Mouse (Mus musculus): ENCODE measurements around the gene Cpm. TPM values are rescaled to one million over a fixed set of nuclear protein-coding genes. Genes with fewer than 3 reads are reported as not detected.

Cpm gene
- polyA plus RNA-seq, 1 experiment from 2014 or later = 49.3 TPM

- no peaks in the 10 kb centered on the region for H3K4me1 ChIP-seq
- H3K9ac ChIP-seq = no peak overlapping the region
- ATAC-seq (ENCODE audit: borderline replicate concordance, extremely low read depth, low FRiP score, low TSS enrichment) = no peak
- no peaks in the 10 kb centered on the region for H3K9me3 ChIP-seq
- WGBS = 86% methylated on average over 14 of the region's 14 CpGs
- no peaks in the 10 kb centered on the region for H3K36me3 ChIP-seq
- H3K4me2 ChIP-seq = no peak overlapping the region
- H3K27me3 ChIP-seq = no peaks in the 10 kb centered on the region
- H3K27ac ChIP-seq = no peak overlapping the region
- H3K4me3 ChIP-seq = no peak overlapping the region
These were observed 25.3 kb upstream of the Cpm start for GRCm38 (mm10) chr10:117603834-117604623.

- peak; percentile 59; the same call in 1 of the 2 replicates for ATAC-seq (ENCODE audit: borderline replicate concordance, extremely low read depth, low FRiP score, low TSS enrichment)
- 53% methylated on average over 8 of the region's 8 CpGs for WGBS
These were observed 24.5 kb upstream of the Cpm start for GRCm38 (mm10) chr10:117604624-117605282.

DNA sequence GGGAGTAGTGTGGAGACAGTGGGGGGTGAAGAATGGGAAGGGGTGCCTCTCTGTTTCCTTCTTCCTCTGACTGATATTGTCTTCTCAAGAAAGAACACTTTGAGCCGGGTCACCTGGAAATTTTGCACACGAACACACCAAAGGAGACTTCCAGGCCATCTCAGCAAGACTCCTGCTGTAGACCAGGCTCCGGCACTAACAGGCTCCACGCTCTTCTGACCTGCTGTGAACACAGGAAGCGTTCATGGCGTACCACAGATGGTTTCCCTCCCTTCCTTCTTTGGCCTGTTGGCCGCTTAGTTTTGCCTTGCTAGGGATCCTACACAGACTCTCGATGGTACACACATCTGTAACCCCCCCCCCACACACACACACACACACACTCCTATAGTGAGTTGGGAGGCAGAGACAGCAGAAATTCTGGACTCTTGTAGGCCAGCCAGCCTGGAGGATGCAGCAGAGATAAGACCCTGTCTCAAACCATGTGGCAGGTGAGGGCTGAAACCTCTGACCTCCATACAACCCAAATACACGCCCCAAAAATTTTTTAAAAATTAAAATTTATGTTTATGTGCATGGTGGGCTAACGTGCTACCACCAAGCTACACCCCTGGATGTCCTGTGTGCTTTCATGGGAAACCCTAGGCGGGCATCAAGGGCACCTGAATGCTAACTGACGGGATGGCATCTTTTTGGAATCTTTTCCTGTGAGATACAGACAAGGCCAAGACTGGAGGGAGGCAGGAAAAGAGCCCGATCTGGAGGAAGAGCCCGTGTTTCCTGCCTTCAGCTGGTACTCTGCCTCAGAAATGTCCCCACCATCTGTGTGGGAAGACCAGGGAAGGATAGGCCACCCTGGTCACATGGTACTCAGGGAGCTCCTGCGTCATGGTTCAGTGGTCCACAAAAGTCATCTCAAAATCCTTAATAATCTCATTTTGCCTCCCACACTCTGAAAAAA lies 23.7 kb upstream of the Cpm start:
- Histone ChIP-seq H3K36me3 (no peaks in the 10 kb centered on the region), H3K9me3 (no peaks in the 10 kb centered on the region), H3K9ac (no peak overlapping the region), H3K4me1 (no peaks in the 10 kb centered on the region), H3K27ac (no peak overlapping the region), H3K27me3 (no peaks in the 10 kb centered on the region), H3K4me2 (no peak overlapping the region), H3K4me3 (no peak overlapping the region)
- 76% methylated on average over 15 of the region's 15 CpGs for WGBS
- no peak for ATAC-seq (ENCODE audit: borderline replicate concordance, extremely low read depth, low FRiP score, low TSS enrichment)

More at GRCm38 (mm10) chr10:117604624-117605282, 24.5 kb upstream of the Cpm start:
- Histone ChIP-seq H3K27me3 (no peaks in the 10 kb centered on the region), H3K27ac (no peak overlapping the region), H3K9me3 (no peaks in the 10 kb centered on the region), H3K4me3 (no peak overlapping the region), H3K36me3 (no peaks in the 10 kb centered on the region), H3K9ac (no peak overlapping the region), H3K4me2 (no peak overlapping the region), H3K4me1 (no peaks in the 10 kb centered on the region)

- no peaks in the 10 kb centered on the region for H3K27me3 ChIP-seq
- no peak overlapping the region for H3K4me3 ChIP-seq
- ATAC-seq (ENCODE audit: borderline replicate concordance, extremely low read depth, low FRiP score, low TSS enrichment) = no peak
- no peak overlapping the region for H3K4me2 ChIP-seq
- no peaks in the 10 kb centered on the region for H3K36me3 ChIP-seq
- H3K27ac ChIP-seq = no peak overlapping the region
- no peaks in the 10 kb centered on the region for H3K9me3 ChIP-seq
- no peak overlapping the region for H3K9ac ChIP-seq
- H3K4me1 ChIP-seq = no peaks in the 10 kb centered on the region
- WGBS = 79% methylated on average over 5 of the region's 5 CpGs
These were observed 22.9 kb upstream of the Cpm start for GRCm38 (mm10) chr10:117606423-117606822.

DNA sequence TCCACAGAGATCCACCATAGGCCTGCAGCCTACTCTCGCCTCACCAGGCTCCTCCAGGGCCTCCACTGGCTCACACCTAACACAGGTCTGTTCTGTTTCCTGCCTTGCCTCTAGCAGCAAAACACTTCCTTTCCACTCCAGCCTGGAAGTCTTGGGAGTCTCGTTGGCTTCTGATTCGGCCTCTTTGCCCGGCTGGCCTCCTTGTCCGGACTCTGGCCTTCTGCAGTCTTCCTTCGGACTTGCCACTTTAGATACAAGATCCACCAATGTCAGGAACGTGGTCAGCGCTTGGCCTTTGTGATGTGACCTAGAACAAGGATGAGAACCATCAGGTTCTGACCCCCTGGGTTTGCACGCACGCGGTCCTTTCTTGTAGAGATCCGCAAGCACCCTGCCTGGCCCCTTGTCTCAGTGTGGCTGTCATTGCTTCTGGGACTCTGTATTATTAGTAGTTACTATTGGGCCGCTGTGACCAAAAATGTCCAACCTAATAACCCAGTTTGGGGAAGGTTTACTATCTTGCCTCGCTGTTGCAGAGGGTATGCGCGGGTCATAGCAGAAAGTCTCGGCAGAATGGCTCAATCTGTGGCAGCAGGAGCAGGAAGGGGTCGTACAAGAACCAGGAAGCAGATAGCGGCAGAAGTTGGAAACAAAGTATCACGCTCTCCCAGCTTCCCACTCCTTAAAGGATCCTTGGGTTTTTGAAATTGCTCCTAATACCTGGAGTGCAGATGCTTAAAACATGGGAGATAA lies 22.1 kb upstream of the Cpm start:
- WGBS = 88% methylated on average over 20 of the region's 20 CpGs

GRCm38 (mm10) chr10:117607804-117608279 lies 21.5 kb upstream of the Cpm start:
- no peaks in the 10 kb centered on the region for H3K36me3 ChIP-seq
- H3K9me3 ChIP-seq = no peaks in the 10 kb centered on the region
- WGBS = 92% methylated on average over 10 of the region's 10 CpGs
- no peak for ATAC-seq (ENCODE audit: borderline replicate concordance, extremely low read depth, low FRiP score, low TSS enrichment)
- H3K4me3 ChIP-seq = no peak overlapping the region
- no peaks in the 10 kb centered on the region for H3K4me1 ChIP-seq
- H3K27me3 ChIP-seq = no peaks in the 10 kb centered on the region
- no peak overlapping the region for H3K27ac ChIP-seq
- H3K9ac ChIP-seq = no peak overlapping the region
- no peak overlapping the region for H3K4me2 ChIP-seq

More for the DNA sequence above, 22.1 kb upstream of the Cpm start:
- Histone ChIP-seq H3K27me3 (no peaks in the 10 kb centered on the region), H3K4me1 (no peaks in the 10 kb centered on the region), H3K36me3 (no peaks in the 10 kb centered on the region), H3K9ac (no peak overlapping the region), H3K4me2 (no peak overlapping the region), H3K27ac (no peak overlapping the region), H3K4me3 (no peak overlapping the region), H3K9me3 (no peaks in the 10 kb centered on the region)
- no peak for ATAC-seq (ENCODE audit: borderline replicate concordance, extremely low read depth, low FRiP score, low TSS enrichment)

DNA sequence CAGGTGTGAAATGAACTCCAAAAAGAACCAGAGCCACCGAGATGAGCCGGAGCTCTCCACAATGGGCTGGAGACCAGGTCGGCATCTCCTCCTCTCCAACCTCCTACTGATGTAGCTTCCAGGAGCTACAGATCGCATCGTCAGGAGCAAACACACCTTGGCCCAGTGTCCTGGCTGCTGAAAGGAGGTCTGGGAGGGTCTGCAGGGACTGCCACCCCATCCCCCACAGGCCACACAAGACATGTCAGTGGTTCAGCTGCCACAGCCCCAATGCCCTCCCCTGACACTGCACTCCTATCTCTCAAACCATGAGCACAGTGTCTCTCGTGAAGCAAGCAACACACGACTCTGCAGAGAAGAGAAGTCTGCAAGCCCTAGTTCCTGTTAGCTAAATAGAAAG lies 20.8 kb upstream of the Cpm start:
- no peak for ATAC-seq (ENCODE audit: borderline replicate concordance, extremely low read depth, low FRiP score, low TSS enrichment)
- H3K4me2 ChIP-seq = no peak overlapping the region
- 82% methylated on average over 7 of the region's 7 CpGs for WGBS

DNA sequence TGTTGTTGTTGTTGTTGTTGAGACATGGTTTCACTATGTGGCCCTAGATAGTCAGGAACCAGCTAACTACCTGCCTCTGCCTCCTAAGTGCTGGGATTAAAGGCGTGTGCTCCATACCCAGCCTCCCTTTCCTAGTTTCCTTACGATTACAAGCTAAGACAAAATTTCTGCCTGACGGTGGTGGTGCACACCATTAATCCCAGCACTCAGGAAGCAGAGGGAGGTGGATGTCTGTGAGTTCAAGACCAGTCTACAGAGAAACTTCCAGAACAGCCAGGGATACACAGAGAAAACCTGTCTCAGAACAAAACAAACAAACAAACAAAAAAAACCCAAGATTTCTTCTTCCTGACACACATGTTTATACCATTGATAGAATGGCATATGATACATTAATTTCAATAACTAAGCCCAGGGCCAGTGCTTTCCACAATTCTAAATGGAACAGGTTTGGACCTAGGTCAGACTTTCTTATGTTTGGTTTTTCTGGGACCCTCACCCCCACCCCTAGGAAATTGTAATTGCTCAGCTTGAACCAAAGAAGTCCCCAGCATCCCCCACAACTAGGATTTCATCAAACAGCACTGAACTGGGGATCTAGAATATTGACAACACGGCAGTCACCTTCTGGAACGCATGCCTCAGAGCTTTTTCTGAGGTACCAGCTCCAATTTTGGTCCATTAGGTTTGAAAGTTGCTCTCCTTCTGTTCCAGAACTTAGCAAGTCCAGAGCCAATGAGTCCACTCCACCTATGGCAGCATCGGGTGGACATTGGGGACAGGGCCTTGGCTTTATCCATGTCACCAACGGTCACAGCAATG lies 20.1 kb upstream of the Cpm start:
- WGBS = 90% methylated on average over 7 of the region's 7 CpGs
- no peak overlapping the region for H3K4me3 ChIP-seq
- ATAC-seq (ENCODE audit: borderline replicate concordance, extremely low read depth, low FRiP score, low TSS enrichment) = no peak

More for the DNA sequence above, 20.8 kb upstream of the Cpm start:
- H3K9me3 ChIP-seq = no peaks in the 10 kb centered on the region
- H3K36me3 ChIP-seq = no peaks in the 10 kb centered on the region
- no peak overlapping the region for H3K4me3 ChIP-seq
- no peaks in the 10 kb centered on the region for H3K4me1 ChIP-seq
- H3K27me3 ChIP-seq = no peaks in the 10 kb centered on the region
- H3K27ac ChIP-seq = no peak overlapping the region
- H3K9ac ChIP-seq = no peak overlapping the region

DNA sequence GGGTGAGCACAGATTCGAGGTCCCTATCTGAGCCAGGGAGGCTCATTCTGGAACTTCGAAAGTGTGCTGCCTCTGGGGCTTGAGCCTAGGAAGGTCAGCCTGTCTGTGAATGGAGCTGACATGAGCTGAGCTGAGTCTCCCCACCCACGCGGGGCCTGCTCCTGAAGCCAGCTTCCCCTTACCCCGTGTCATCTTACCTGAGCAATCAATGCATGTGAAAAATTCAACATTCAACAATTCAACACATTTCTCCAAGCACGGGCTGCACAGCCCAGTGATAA lies 19.6 kb upstream of the Cpm start:
- WGBS = 61% methylated on average over 6 of the region's 6 CpGs
- H3K9me3 ChIP-seq = no peaks in the 10 kb centered on the region
- no peak overlapping the region for H3K4me2 ChIP-seq
- H3K27ac ChIP-seq = no peak overlapping the region
- no peak for ATAC-seq (ENCODE audit: borderline replicate concordance, extremely low read depth, low FRiP score, low TSS enrichment)
- no peaks in the 10 kb centered on the region for H3K27me3 ChIP-seq
- H3K36me3 ChIP-seq = no peaks in the 10 kb centered on the region
- H3K4me1 ChIP-seq = no peaks in the 10 kb centered on the region
- H3K4me3 ChIP-seq = no peak overlapping the region
- no peak overlapping the region for H3K9ac ChIP-seq

More for the DNA sequence above, 20.1 kb upstream of the Cpm start:
- Histone ChIP-seq H3K4me2 (no peak overlapping the region), H3K9ac (no peak overlapping the region), H3K9me3 (no peaks in the 10 kb centered on the region), H3K27ac (no peak overlapping the region), H3K36me3 (no peaks in the 10 kb centered on the region), H3K27me3 (no peaks in the 10 kb centered on the region), H3K4me1 (no peaks in the 10 kb centered on the region)

GRCm38 (mm10) chr10:117610160-117610764 lies 19.0 kb upstream of the Cpm start:
- no peaks in the 10 kb centered on the region for H3K27me3 ChIP-seq
- no peak for ATAC-seq (ENCODE audit: borderline replicate concordance, extremely low read depth, low FRiP score, low TSS enrichment)
- no peak overlapping the region for H3K27ac ChIP-seq
- no peaks in the 10 kb centered on the region for H3K36me3 ChIP-seq
- H3K9ac ChIP-seq = no peak overlapping the region
- H3K4me1 ChIP-seq = no peaks in the 10 kb centered on the region
- WGBS = 46% methylated on average over 5 of the region's 5 CpGs
- H3K4me3 ChIP-seq = no peak overlapping the region
- H3K9me3 ChIP-seq = no peaks in the 10 kb centered on the region
- no peak overlapping the region for H3K4me2 ChIP-seq
